Mouse (Mus musculus) adrenal gland, postnatal 14 days (tissue): ENCODE data around the gene Lysmd2. TPM values are rescaled to one million over a fixed set of nuclear protein-coding genes. Genes with fewer than 3 reads are reported as not detected.

Experiments
- total RNA-seq: library from RNA; stranded (reverse); gene quantifications from 2 replicates; pipeline ENCODE4 v1.2.3, GENCODE M21; 2021

Lysmd2 gene
- total RNA-seq, 1 experiment from 2014 or later, result 18.8 TPM

Other genes with a start within 250 kb of the Lysmd2 start
- gene Mapk6, start 215.7 kb upstream of the Lysmd2 start, total RNA-seq, result 35.0 and 38.0 TPM in 2 replicates
- gene Leo1, start 184.2 kb upstream of the Lysmd2 start, total RNA-seq, result 32.0 and 37.1 TPM in 2 replicates
- gene Tmod3, start 66.1 kb upstream of the Lysmd2 start, total RNA-seq, result 73.6 and 85.1 TPM in 2 replicates
- 15.7 and 20.2 TPM in 2 replicates for gene Tmod2, start 14.4 kb upstream of the Lysmd2 start, total RNA-seq
- gene Scg3, start 58.3 kb downstream of the Lysmd2 start, total RNA-seq, result 22.4 and 29.5 TPM in 2 replicates
- 5.2 and 6.2 TPM in 2 replicates for gene Bmp5, start 149.6 kb downstream of the Lysmd2 start, total RNA-seq